Mouse (Mus musculus) monocyte, adult 5-6 weeks (primary cell): ENCODE results near the gene Calcb. TPM values are rescaled to one million over a fixed set of nuclear protein-coding genes. Genes with fewer than 3 reads are reported as not detected.
"Not testable (repeated sequence)": the region's sequence is repeated elsewhere in the genome, so short reads cannot be mapped to it uniquely, and the experiment has no call there.

Experiments used
- ATAC-seq: fragments of 153-309, 156-312 bp; replicated peaks from 2 replicates; pipeline ENCODE4 v1.8.0; 2017; ENCODE audit warnings: mild to moderate bottlenecking; ENCODE audit not compliant: low TSS enrichment, insufficient number of reproducible peaks, severe bottlenecking, poor library complexity, low FRiP score
- total RNA-seq: library from RNA; stranded (forward); fragments of 200-1000, 200-491, 200-594 nt; gene quantifications from 3 replicates; pipeline ENCODE4 v1.2.3, GENCODE M21; 2017

Calcb gene
- not detected in 3 replicates for total RNA-seq

GRCm38 (mm10) chr7:114718300-114718699 is at the start of gene Calcb:
Calcb (plus strand) TSS chr7:114718643.
- no peak for ATAC-seq

- ATAC-seq, result no peak
Measured at GRCm38 (mm10) chr7:114671405-114671804, 47.0 kb upstream of the Calcb start.

GRCm38 (mm10) chr7:114672697-114673096 is 45.7 kb upstream of the Calcb start:
- no peak for ATAC-seq

GRCm38 (mm10) chr7:114692339-114692738 is 26.1 kb upstream of the Calcb start:
- no peak for ATAC-seq

- ATAC-seq, result no peak
Measured at GRCm38 (mm10) chr7:114700871-114701270, 17.6 kb upstream of the Calcb start.

- no peak for ATAC-seq
Measured at GRCm38 (mm10) chr7:114706716-114707115, 11.7 kb upstream of the Calcb start.

GRCm38 (mm10) chr7:114707398-114707797 is 11.0 kb upstream of the Calcb start:
- ATAC-seq, result no peak

GRCm38 (mm10) chr7:114710419-114710818 is 8.0 kb upstream of the Calcb start:
- ATAC-seq, result no peak

- ATAC-seq, result no peak
Measured at GRCm38 (mm10) chr7:114712523-114712922, 5.9 kb upstream of the Calcb start.

GRCm38 (mm10) chr7:114719381-114720131 is 1.1 kb downstream of the Calcb start:
- ATAC-seq, result no peak

GRCm38 (mm10) chr7:114729696-114730095 is 11.3 kb downstream of the Calcb start:
- not testable (repeated sequence) for ATAC-seq

- ATAC-seq, result no peak
Measured at GRCm38 (mm10) chr7:114731175-114731574, 12.7 kb downstream of the Calcb start.

- ATAC-seq, result not testable (repeated sequence)
Measured at GRCm38 (mm10) chr7:114731700-114732099, 13.3 kb downstream of the Calcb start.

GRCm38 (mm10) chr7:114736256-114736655 is 17.8 kb downstream of the Calcb start:
- no peak for ATAC-seq

GRCm38 (mm10) chr7:114738166-114738565 is 19.7 kb downstream of the Calcb start:
- ATAC-seq, result no peak

- no peak for ATAC-seq
Measured at GRCm38 (mm10) chr7:114740360-114741165, 22.1 kb downstream of the Calcb start.

GRCm38 (mm10) chr7:114743022-114743780 is 24.8 kb downstream of the Calcb start, which contains the start of gene Insc:
Insc (plus strand) TSS chr7:114743694.
- ATAC-seq, result no peak

- ATAC-seq, result no peak
Measured at GRCm38 (mm10) chr7:114744639-114745245, 26.3 kb downstream of the Calcb start.
